9 mouse cellular contexts compared by ENCODE assay signal in the genomic region with DNA sequence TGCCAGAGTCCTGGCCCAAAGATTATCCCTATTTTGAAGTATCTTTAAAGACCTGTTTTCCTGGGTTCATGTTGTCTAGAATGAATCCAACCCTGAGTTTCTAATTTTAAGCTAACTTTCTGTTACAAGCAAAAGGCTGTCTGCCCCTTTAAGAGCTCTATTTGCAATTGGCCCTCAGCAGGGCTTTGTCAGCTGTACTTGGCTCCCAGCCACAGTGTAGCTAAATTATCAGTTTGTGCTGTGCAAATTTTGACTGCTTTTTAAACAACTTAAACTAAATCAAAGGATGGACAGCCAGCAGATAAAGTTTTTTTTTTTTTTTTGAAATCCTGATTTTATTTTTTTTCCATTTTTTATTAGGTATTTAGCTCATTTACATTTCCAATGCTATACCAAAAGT. TPM values are rescaled to one million over a fixed set of nuclear protein-coding genes. Genes with fewer than 3 reads are reported as not detected.
"Had no signal": no experiment of that assay in that cellular context is flagged by ENCODE, and none has a peak within 500 bp of the region (broad histone marks: within the 10 kb centered on the region; RNA-seq: fewer than 3 reads in every experiment).

No protein-coding gene starts in this region.

RNA-seq across cellular contexts. Expression of a gene that starts 44.8 kb away (rescaled TPM):
- total RNA-seq: layer of hippocampus, postnatal 25 days; megakaryocyte-erythroid progenitor cell, adult 5-6 weeks had no signal
- polyA plus RNA-seq: kidney, embryonic 15.5 days; limb, embryonic 10.5 days; limb, embryonic 13.5 days; liver, embryonic 16.5 days; midbrain, embryonic 11.5 days; midbrain, embryonic 15.5 days; neural tube, embryonic 12.5 days had no signal
